In genomic region chr17:26043249-26043636, GRCm38 (mm10) we compare ENCODE assay signal across 9 mouse cellular contexts. TPM values are rescaled to one million over a fixed set of nuclear protein-coding genes. Genes with fewer than 3 reads are reported as not detected.
DNase-seq lines count a peak whose midpoint lies in the region; ATAC-seq and TF ChIP-seq lines count a peak whose summit lies in the region.
"Had no signal": no experiment of that assay in that cellular context is flagged by ENCODE, and none has a peak within 500 bp of the region (broad histone marks: within the 10 kb centered on the region; RNA-seq: fewer than 3 reads in every experiment).

No protein-coding gene starts in this region.

- DNase-seq in gastrocnemius, postnatal 10 days: peak; percentile 71
- no peak for DNase-seq in gastrocnemius, adult 18-20 months (ENCODE audit: low spot score)
- peak; percentile 97 to 98 for DNase-seq in cerebellum, postnatal 10 days
- peak; percentile 44 to 71 for DNase-seq in heart, adult 9 months (ENCODE audit: low spot score in 2 of 2)
- DNase-seq in kidney, postnatal 14 days: peak; percentile 88
- DNase-seq in lung, embryonic 14.5 days: peak; percentile 80
- DNase-seq in right cerebral cortex, adult 2 months (ENCODE audit: low spot score in 2 of 2): peak; percentile 66 to 76
- DNase-seq in thymus, adult 2 months: no peak
- DNase-seq: liver, embryonic 13.5 days had no signal

- no peaks in the 10 kb centered on the region for H3K27me3 ChIP-seq in lung, embryonic 14.5 days (ENCODE audit: insufficient read depth, low read length)
- H3K27me3 ChIP-seq in thymus, adult 2 months (ENCODE audit: control insufficient read depth, insufficient read depth, low read length): no peaks in the 10 kb centered on the region

- TF ChIP-seq CTCF in lung, embryonic 14.5 days (IDR thresholded peaks at IDR 0.05; ENCODE audit: low read depth): peak; percentile 34; the same call in 1 of the 2 replicates
- TF ChIP-seq CTCF in thymus, adult 2 months (IDR thresholded peaks at IDR 0.05; ENCODE audit: borderline replicate concordance, control insufficient read depth, extremely low read depth, insufficient read depth, low read length, poor library complexity): no peak

- H3K27ac ChIP-seq in lung, embryonic 14.5 days (ENCODE audit: low read depth): peak overlapping the region; percentile 50; the same call in 1 of the 2 replicates
- no peak overlapping the region for H3K27ac ChIP-seq in thymus, adult 2 months (ENCODE audit: control insufficient read depth, insufficient read depth, low read length)
- H3K27ac ChIP-seq: liver, embryonic 13.5 days had no signal

- no peak for TF ChIP-seq POLR2A in thymus, adult 2 months (IDR thresholded peaks at IDR 0.05; ENCODE audit: control insufficient read depth, extremely low read depth, insufficient read depth, low read length, poor library complexity)

- peak; percentile 38; the same call in 1 of the 2 replicates for ATAC-seq in lung, embryonic 14.5 days (ENCODE audit: insufficient read depth)

- H3K9ac ChIP-seq in lung, embryonic 14.5 days: no peak overlapping the region
- H3K9ac ChIP-seq: liver, embryonic 13.5 days had no signal

- H3K4me2 ChIP-seq in lung, embryonic 14.5 days: 0 out of 2 replicates have a peak overlapping the region, but pooled peaks have one; percentile 4
- H3K4me2 ChIP-seq: liver, embryonic 13.5 days had no signal

- 52% methylated on average over 5 of the region's 5 CpGs for WGBS in lung, embryonic 14.5 days
- 91% methylated on average over 5 of the region's 5 CpGs for WGBS in thymus, adult 2 months

- H3K9me3 ChIP-seq in lung, embryonic 14.5 days (ENCODE audit: low read depth, low read length): no peaks in the 10 kb centered on the region
- H3K9me3 ChIP-seq: liver, embryonic 13.5 days had no signal

- H3K4me1 ChIP-seq in lung, embryonic 14.5 days (ENCODE audit: insufficient read depth): no peaks in the 10 kb centered on the region
- H3K4me1 ChIP-seq in thymus, adult 2 months (replicated peaks; ENCODE audit: control insufficient read depth, insufficient read depth, low read length): peaks cover 3% of the 10 kb centered on the region

- H3K4me3 ChIP-seq in lung, embryonic 14.5 days (ENCODE audit: low read depth, low read length): no peak overlapping the region
- H3K4me3 ChIP-seq in thymus, adult 2 months (ENCODE audit: control insufficient read depth, insufficient read depth, low read length): no peak overlapping the region
- H3K4me3 ChIP-seq: liver, embryonic 13.5 days had no signal

- H3K36me3 ChIP-seq in lung, embryonic 14.5 days (ENCODE audit: insufficient read depth): no peaks in the 10 kb centered on the region
- no peaks in the 10 kb centered on the region for H3K36me3 ChIP-seq in thymus, adult 2 months (ENCODE audit: control insufficient read depth, insufficient read depth, low read length)
- H3K36me3 ChIP-seq: liver, embryonic 13.5 days had no signal

RNA-seq across cellular contexts. Expression of gene Rab11fip3, which starts 26.1 kb away (rescaled TPM):
- total RNA-seq in gastrocnemius, postnatal 10 days (2021): 10 to 100 TPM; 37.9 to 41.5 TPM
- total RNA-seq in gastrocnemius, adult 18-20 months (2021): 10 to 100 TPM; 88.9 to 96.2 TPM
- 15.2 and 15.3 TPM in 2 replicates for polyA plus RNA-seq in lung, embryonic 14.5 days (2014; fragmentation: Nextera tagmentation; extraction: Ambion mirVana)
- polyA plus RNA-seq in thymus, adult 2 months (2012; rRNA removed): 25.2 and 26.2 TPM in 2 replicates

RNA-seq across cellular contexts. Expression of gene Decr2, which starts 46.9 kb away (rescaled TPM):
- total RNA-seq in gastrocnemius, postnatal 10 days (2021): 1 to 10 TPM; 5.6 to 6.1 TPM
- 1 to 10 TPM; 2.6 to 2.8 TPM for total RNA-seq in gastrocnemius, adult 18-20 months (2021)
- polyA plus RNA-seq in lung, embryonic 14.5 days (2014; fragmentation: Nextera tagmentation; extraction: Ambion mirVana): 24.9 and 25.0 TPM in 2 replicates
- 10.0 and 11.5 TPM in 2 replicates for polyA plus RNA-seq in thymus, adult 2 months (2012; rRNA removed)

RNA-seq across cellular contexts. Expression of gene Nme4, which starts 52.2 kb away (rescaled TPM):
- 1 to 10 TPM; 4.9 to 6.4 TPM for total RNA-seq in gastrocnemius, postnatal 10 days (2021)
- 1 to 10 TPM; 2.5 to 2.9 TPM for total RNA-seq in gastrocnemius, adult 18-20 months (2021)
- 94.8 and 96.4 TPM in 2 replicates for polyA plus RNA-seq in lung, embryonic 14.5 days (2014; fragmentation: Nextera tagmentation; extraction: Ambion mirVana)
- 30.9 and 33.1 TPM in 2 replicates for polyA plus RNA-seq in thymus, adult 2 months (2012; rRNA removed)

RNA-seq across cellular contexts. Expression of gene Capn15, which starts 57.6 kb away (rescaled TPM):
- total RNA-seq in gastrocnemius, postnatal 10 days (2021): 1 to 10 TPM; 6.7 to 8.6 TPM
- total RNA-seq in gastrocnemius, adult 18-20 months (2021): 1 to 10 TPM; 4.4 to 6.5 TPM
- polyA plus RNA-seq in lung, embryonic 14.5 days (2014; fragmentation: Nextera tagmentation; extraction: Ambion mirVana): 26.7 and 30.5 TPM in 2 replicates
- 80.7 and 82.6 TPM in 2 replicates for polyA plus RNA-seq in thymus, adult 2 months (2012; rRNA removed)

Comparison
In these comparisons a context has a peak if more than half of its experiments do, and no peak if none do; other contexts are left out.
1. DNase-seq: peak in gastrocnemius, postnatal 10 days (single experiment), cerebellum, postnatal 10 days (2 of 2), heart, adult 9 months (2 of 2), kidney, postnatal 14 days (single experiment), lung, embryonic 14.5 days (single experiment) and right cerebral cortex, adult 2 months (2 of 2); none in gastrocnemius, adult 18-20 months (single experiment) and thymus, adult 2 months (single experiment).